Mouse (Mus musculus) liver, embryonic 14.5 days (tissue): ENCODE data around the gene Hspb2. TPM values are rescaled to one million over a fixed set of nuclear protein-coding genes. Genes with fewer than 3 reads are reported as not detected.

ENCODE experiments used
- ATAC-seq: fragments of 200-750 bp; cut with Nextera tagmentation; 2 replicates; pipeline ENCODE4 v1.8.0; 2017; ENCODE audit warnings: moderate number of reproducible peaks, mild to moderate bottlenecking, moderate library complexity; ENCODE audit not compliant: insufficient read depth
- DNase-seq, 3 experiments: peaks; one replicate each; pipeline ENCODE4 v3.0.0-alpha.2; 2012 to 2013; ENCODE audit warnings: low read depth in 3 of 3, low spot score in 3 of 3
- H3K27ac ChIP-seq: fragments of 300-500 bp; sonication (generic); 2 replicates; pipeline ENCODE4 v1.5.1; 2014; ENCODE audit warnings: moderate library complexity, mild to moderate bottlenecking, control low read depth, inconsistent platforms
- H3K27me3 ChIP-seq: fragments of 300-500 bp; sonication (generic); 2 replicates; pipeline ENCODE4 v1.6.1; 2014; ENCODE audit warnings: mild to moderate bottlenecking, low read length, moderate library complexity; ENCODE audit not compliant: control insufficient read depth, insufficient read depth
- H3K36me3 ChIP-seq: fragments of 300-500 bp; sonication (generic); replicated peaks from 2 replicates; pipeline ENCODE4 v1.6.1; 2014; ENCODE audit warnings: low read depth; ENCODE audit not compliant: control insufficient read depth, insufficient read depth
- H3K4me1 ChIP-seq, 2 experiments: fragments of 200-500 bp in 1 of 2; fragments of 300-500 bp in 1 of 2; sonication (generic) in 1 of 2; replicated peaks; 2 replicates each; pipeline ENCODE4 v1.6.1; 2012 to 2014; ENCODE audit warnings: antibody characterized with exemption in 1 of 2, inconsistent platforms in 1 of 2, low read length in 1 of 2; ENCODE audit not compliant: control insufficient read depth in 2 of 2, insufficient read depth in 2 of 2
- H3K4me2 ChIP-seq: fragments of 300-500 bp; sonication (generic); 2 replicates; pipeline ENCODE4 v1.6.1; 2014; ENCODE audit warnings: low read depth, mild to moderate bottlenecking, control low read depth, moderate library complexity
- H3K4me3 ChIP-seq, 2 experiments: fragments of 200-500 bp in 1 of 2; fragments of 300-500 bp in 1 of 2; sonication (generic) in 1 of 2; 2 replicates each; pipeline ENCODE4 v1.5.1; 2012 to 2014; ENCODE audit warnings: low read depth in 2 of 2, low read length in 2 of 2, mild to moderate bottlenecking in 2 of 2, control low read depth in 1 of 2, inconsistent platforms in 1 of 2, moderate library complexity in 1 of 2; ENCODE audit not compliant: insufficient read depth in 1 of 2
- H3K9ac ChIP-seq: fragments of 300-500 bp; sonication (generic); replicated peaks from 2 replicates; pipeline ENCODE4 v1.6.1; 2014; ENCODE audit warnings: mild to moderate bottlenecking, control low read depth, moderate library complexity
- H3K9me3 ChIP-seq: fragments of 300-500 bp; sonication (generic); 2 replicates; pipeline ENCODE4 v1.6.1; 2016; ENCODE audit warnings: low read length, mixed read lengths; ENCODE audit not compliant: control insufficient read depth
- CTCF ChIP-seq: IDR thresholded peaks from 2 replicates; pipeline ENCODE4 v1.5.1; 2016; ENCODE audit warnings: antibody characterized with exemption, low read depth, control low read depth
- EP300 ChIP-seq: IDR thresholded peaks from 2 replicates; pipeline ENCODE4 v1.6.1; 2016; ENCODE audit warnings: antibody characterized with exemption, low read depth
- WGBS: fragments of 180-500 bp; shearing (Covaris S2); extraction: QIAGEN DNeasy Blood & Tissue Kit; methylation state at CpG from one replicate; pipeline ENCODE4 v1.1.7; 2014; ENCODE audit not compliant: insufficient replicate concordance; 5-methylcytosine and 5-hydroxymethylcytosine counted together
- polyA plus RNA-seq, 2 experiments: library from polyadenylated mRNA; depleted of rRNA in 1 of 2; stranded (reverse) in 1 of 2; unstranded in 1 of 2; fragments of >200 nt; fragmentation: Nextera tagmentation in 1 of 2; extraction: Ambion mirVana in 1 of 2; gene quantifications; 2 replicates each; pipeline versions ENCODE4 v1.2.1 to v1.2.3; 2012 to 2014

Hspb2 gene
- polyA plus RNA-seq, 2 experiments, result 0.20 TPM; not detected in 1

DNA sequence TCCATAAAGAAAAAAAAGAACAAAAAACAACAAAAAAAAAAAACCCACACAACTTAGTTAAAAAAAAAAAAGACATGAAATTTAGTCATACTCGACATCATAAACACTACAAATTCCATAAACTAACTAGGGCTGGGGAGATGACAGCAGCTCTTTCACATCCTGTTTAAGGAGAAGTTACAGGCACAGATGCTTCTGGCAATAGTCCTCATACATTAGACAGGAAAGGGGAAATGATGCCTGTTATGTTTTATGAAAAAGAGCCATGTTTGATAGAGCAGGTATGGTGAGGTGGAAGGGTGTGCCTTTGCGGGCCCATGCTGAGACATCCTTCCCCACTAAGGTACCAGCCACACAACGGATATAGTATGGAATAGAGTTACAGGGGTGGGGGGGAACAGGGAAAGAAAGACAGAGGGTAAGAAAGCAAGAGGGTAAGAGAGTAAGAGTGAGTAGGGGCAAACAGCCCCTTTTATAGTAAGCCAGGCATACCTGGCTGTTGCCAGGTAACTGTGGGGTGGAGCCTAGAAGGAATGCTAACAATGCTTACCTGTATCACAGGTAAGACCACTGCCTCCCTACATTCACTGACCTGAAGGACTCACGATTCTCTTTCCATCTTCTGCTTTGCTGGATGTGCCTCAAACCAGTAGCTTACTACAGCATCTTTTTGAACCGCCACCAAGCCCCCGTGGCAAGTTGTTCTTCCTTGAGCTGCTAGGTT, 9.5 kb upstream of the Hspb2 start:
- WGBS, result 58% methylated on average over 6 of the region's 6 CpGs
- ATAC-seq (no peak), DNase-seq (no peak)
- Histone ChIP-seq H3K4me3 (no peak overlapping the region), H3K9me3 (no peaks in the 10 kb centered on the region), H3K9ac (no peak overlapping the region), H3K36me3 (no peaks in the 10 kb centered on the region), H3K4me1 (no peaks in the 10 kb centered on the region), H3K27me3 (no peaks in the 10 kb centered on the region; the same call in 1 of the 2 replicates), H3K27ac (no peak overlapping the region), H3K4me2 (no peak overlapping the region)
- TF ChIP-seq EP300 (no peak), CTCF (no peak)

DNA sequence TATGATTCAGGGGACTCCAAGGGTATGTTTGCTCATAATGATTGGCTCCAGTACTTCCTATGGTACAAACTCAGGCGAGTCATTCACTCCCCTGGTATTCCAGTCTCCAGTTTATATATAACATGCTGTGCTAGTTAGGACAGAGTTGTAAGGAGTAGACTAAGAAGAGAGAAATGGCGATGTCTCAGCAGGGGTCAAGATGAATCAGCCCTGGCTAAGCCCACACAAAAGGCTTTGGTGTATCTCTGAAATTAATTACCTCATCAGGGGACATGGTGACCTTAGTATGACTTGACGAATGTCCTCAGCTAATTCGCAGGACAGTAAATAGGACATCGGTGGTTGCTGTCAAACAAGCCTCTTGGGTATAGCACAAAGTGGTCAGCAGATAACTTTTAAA, 4.6 kb upstream of the Hspb2 start:
- H3K9me3 ChIP-seq, result no peaks in the 10 kb centered on the region
- no peaks in the 10 kb centered on the region; the same call in 1 of the 2 replicates for H3K27me3 ChIP-seq
- WGBS, result 55% methylated on average over 5 of the region's 5 CpGs
- TF ChIP-seq EP300, result no peak
- TF ChIP-seq CTCF, result no peak
- DNase-seq, result no peak
- no peaks in the 10 kb centered on the region for H3K4me1 ChIP-seq
- H3K9ac ChIP-seq, result no peak overlapping the region
- H3K4me2 ChIP-seq, result no peak overlapping the region
- H3K27ac ChIP-seq, result no peak overlapping the region
- H3K4me3 ChIP-seq, result no peak overlapping the region
- no peak for ATAC-seq
- no peaks in the 10 kb centered on the region for H3K36me3 ChIP-seq

DNA sequence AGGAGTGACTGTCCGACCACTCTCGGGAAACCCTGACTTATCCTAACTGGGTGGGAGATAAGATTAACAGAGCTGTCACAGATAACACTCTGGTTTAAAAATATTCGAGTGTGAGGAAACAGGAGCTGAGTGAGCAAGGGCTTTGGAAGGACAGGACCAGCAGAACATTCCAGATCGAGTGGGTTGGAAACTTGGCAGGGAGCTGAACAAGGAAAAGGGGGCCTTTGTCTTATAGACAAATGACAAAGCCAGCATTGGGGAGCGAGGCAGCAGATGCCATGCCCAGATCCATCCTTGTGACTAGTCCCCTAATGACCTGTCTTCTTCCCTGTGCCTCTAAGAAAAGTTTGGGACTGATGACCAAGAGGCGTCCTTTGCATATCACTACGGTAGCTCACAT, 1.8 kb upstream of the Hspb2 start:
- Histone ChIP-seq H3K27ac (no peak overlapping the region), H3K27me3 (no peaks in the 10 kb centered on the region), H3K36me3 (no peaks in the 10 kb centered on the region), H3K4me3 (no peak overlapping the region), H3K4me2 (no peak overlapping the region), H3K4me1 (no peaks in the 10 kb centered on the region), H3K9ac (no peak overlapping the region), H3K9me3 (no peaks in the 10 kb centered on the region)
- WGBS, result 37% methylated on average over 7 of the region's 7 CpGs
- ATAC-seq (no peak), DNase-seq (no peak)
- TF ChIP-seq CTCF, result no peak
- no peak for TF ChIP-seq EP300

DNA sequence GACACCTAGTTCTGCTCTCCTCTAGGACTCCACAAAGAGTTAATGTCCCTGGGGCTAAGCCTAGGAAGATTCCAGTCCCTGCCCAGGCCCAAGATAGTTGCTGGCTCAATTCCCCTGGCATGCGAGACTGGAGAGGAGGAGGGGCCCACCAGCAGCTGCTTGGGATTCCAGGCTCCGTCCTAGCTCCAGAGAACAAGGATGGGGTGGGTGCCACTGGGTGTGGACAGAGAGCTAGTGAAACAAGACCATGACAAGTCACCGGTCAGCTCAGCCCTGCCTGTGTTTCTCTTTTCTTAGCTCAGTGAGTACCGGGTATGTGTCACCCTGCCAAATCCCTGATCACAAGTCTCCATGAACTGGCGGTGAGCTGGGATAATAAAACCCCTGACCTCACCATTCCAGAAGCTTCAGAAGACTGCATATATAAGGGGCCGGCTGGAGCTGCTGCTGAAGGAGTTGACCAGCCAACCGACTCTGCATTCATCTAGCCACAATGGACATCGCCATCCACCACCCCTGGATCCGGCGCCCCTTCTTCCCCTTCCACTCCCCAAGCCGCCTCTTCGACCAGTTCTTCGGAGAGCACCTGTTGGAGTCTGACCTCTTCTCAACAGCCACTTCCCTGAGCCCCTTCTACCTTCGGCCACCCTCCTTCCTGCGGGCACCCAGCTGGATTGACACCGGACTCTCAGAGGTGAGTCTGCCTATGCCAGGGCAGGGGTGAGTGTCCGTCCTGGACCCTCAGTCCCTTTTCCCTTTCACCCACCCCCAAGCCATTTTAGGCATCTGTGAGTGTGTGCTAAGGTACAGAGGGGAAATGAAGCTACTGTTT, 846 bp upstream of the Hspb2 start:
- Histone ChIP-seq H3K4me2 (no peak overlapping the region), H3K27me3 (no peaks in the 10 kb centered on the region), H3K9ac (no peak overlapping the region), H3K36me3 (no peaks in the 10 kb centered on the region), H3K9me3 (no peaks in the 10 kb centered on the region), H3K27ac (no peak overlapping the region), H3K4me3 (no peak overlapping the region), H3K4me1 (no peaks in the 10 kb centered on the region)
- 58% methylated on average over 17 of the region's 17 CpGs for WGBS
- TF ChIP-seq CTCF, result no peak
- no peak for TF ChIP-seq EP300
- DNase-seq (no peak), ATAC-seq (no peak)

DNA sequence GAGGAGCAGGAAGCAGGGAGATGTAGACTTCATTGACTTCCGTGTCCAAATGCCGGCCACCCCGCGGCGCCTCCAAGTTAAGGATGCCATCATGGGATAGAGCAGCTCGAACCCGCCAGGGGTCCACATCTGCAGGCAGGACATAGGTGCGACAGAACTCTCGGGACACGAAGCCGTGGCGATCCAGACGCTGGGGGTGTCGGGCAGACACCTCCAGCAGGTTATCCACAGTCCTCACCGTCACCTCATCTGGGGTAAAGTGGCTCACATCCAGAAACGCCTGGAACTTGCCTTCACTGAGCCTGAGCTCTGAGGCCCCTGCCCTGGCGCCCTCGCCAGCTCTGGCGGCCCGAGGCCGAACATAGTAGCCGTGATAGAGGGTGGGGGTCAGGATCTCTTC, 831 bp downstream of the Hspb2 start, which contains the start of gene Cryab:
Cryab (plus strand) TSS at position 3 of the 400 bp plus-strand sequence.
- 58% methylated on average over 22 of the region's 22 CpGs for WGBS
- no peak for DNase-seq
- H3K4me3 ChIP-seq, result no peak within 1 kb of the TSS
- no peak for ATAC-seq
- no peaks in the 10 kb centered on the region for H3K36me3 ChIP-seq
- no peak within 1 kb of the TSS for H3K4me2 ChIP-seq
- no peaks in the 10 kb centered on the region; the same call in 1 of the 2 replicates for H3K27me3 ChIP-seq
- TF ChIP-seq EP300 (no peak), CTCF (no peak)
- H3K9me3 ChIP-seq, result no peaks in the 10 kb centered on the region
- H3K9ac ChIP-seq, result no peak within 1 kb of the TSS
- H3K27ac ChIP-seq, result no peak within 1 kb of the TSS
- H3K4me1 ChIP-seq, result no peaks in the 10 kb centered on the region
